Mouse (Mus musculus) midbrain, postnatal 0 days (tissue): ENCODE data around the gene Pnkp. TPM values are rescaled to one million over a fixed set of nuclear protein-coding genes. Genes with fewer than 3 reads are reported as not detected.

Experiments used
- ATAC-seq: fragments of 200-750 bp; cut with Nextera tagmentation; 2 replicates; pipeline ENCODE4 v1.8.0; 2017; ENCODE audit warnings: moderate number of reproducible peaks, mild to moderate bottlenecking, moderate TSS enrichment, moderate library complexity; ENCODE audit not compliant: low FRiP score
- DNase-seq: peaks from one replicate; pipeline ENCODE4 v3.0.0-alpha.2; 2015; ENCODE audit warnings: low spot score
- H3K27ac ChIP-seq: fragments of 300-500 bp; sonication (generic); 2 replicates; pipeline ENCODE4 v1.5.1; 2014; ENCODE audit warnings: low read depth, mild to moderate bottlenecking, low read length, mixed read lengths
- H3K27me3 ChIP-seq: fragments of 300-500 bp; sonication (generic); 2 replicates; pipeline ENCODE4 v1.6.1; 2014; ENCODE audit warnings: low read length, control low read depth, mixed read lengths; ENCODE audit not compliant: insufficient read depth
- H3K36me3 ChIP-seq: fragments of 300-500 bp; sonication (generic); 2 replicates; pipeline ENCODE4 v1.6.1; 2014; ENCODE audit warnings: low read length, control low read depth, mixed read lengths; ENCODE audit not compliant: insufficient read depth
- H3K4me1 ChIP-seq: fragments of 300-500 bp; sonication (generic); 2 replicates; pipeline ENCODE4 v1.6.1; 2014; ENCODE audit warnings: mild to moderate bottlenecking, control low read depth, antibody characterized with exemption, low read length, mixed read lengths; ENCODE audit not compliant: insufficient read depth
- H3K4me2 ChIP-seq: fragments of 300-500 bp; sonication (generic); 2 replicates; pipeline ENCODE4 v1.6.1; 2014; ENCODE audit warnings: low read depth, mild to moderate bottlenecking, low read length, mixed read lengths; ENCODE audit not compliant: poor library complexity, severe bottlenecking
- H3K4me3 ChIP-seq: fragments of 300-500 bp; sonication (generic); 2 replicates; pipeline ENCODE4 v1.5.1; 2014; ENCODE audit warnings: low read depth, mild to moderate bottlenecking, low read length, moderate library complexity
- H3K9ac ChIP-seq: fragments of 300-500 bp; sonication (generic); replicated peaks from 2 replicates; pipeline ENCODE4 v1.6.1; 2014; ENCODE audit warnings: mild to moderate bottlenecking, low read length, moderate library complexity, mixed read lengths; ENCODE audit not compliant: poor library complexity, severe bottlenecking
- H3K9me3 ChIP-seq: fragments of 300-500 bp; sonication (generic); 2 replicates; pipeline ENCODE4 v1.6.1; 2016; ENCODE audit warnings: low read length, control low read depth
- CTCF ChIP-seq: IDR thresholded peaks from 2 replicates; pipeline ENCODE4 v1.5.1; 2016; ENCODE audit warnings: antibody characterized with exemption, mild to moderate bottlenecking
- WGBS: fragments of 180-500 bp; shearing (Covaris S2); extraction: QIAGEN DNeasy Blood & Tissue Kit; methylation state at CpG from one replicate; pipeline ENCODE4 v1.1.7; 2014; 5-methylcytosine and 5-hydroxymethylcytosine counted together
- polyA plus RNA-seq: library from polyadenylated mRNA; unstranded; fragments of >200 nt; fragmentation: Nextera tagmentation; extraction: Ambion mirVana; gene quantifications from 2 replicates; pipeline ENCODE4 v1.2.1, GENCODE M21; 2015
- total RNA-seq: library from RNA; depleted of rRNA; stranded (reverse); fragments of >200 nt; gene quantifications from 2 replicates; pipeline ENCODE4 v1.2.3, GENCODE M21; 2014

Pnkp gene
- total and polyA plus RNA-seq, 2 experiments from 2014 or later: 31.2 to 32.4 TPM

- no peak for TF ChIP-seq CTCF
- Histone ChIP-seq H3K4me1 (peaks cover 18% of the 10 kb centered on the region), H3K4me2 (no peak overlapping the region), H3K27me3 (no peaks in the 10 kb centered on the region), H3K27ac (no peak overlapping the region), H3K9me3 (no peaks in the 10 kb centered on the region), H3K4me3 (no peak overlapping the region), H3K36me3 (no peaks in the 10 kb centered on the region), H3K9ac (no peak overlapping the region)
- 92% methylated on average over 3 of the region's 3 CpGs for WGBS
- ATAC-seq (no peak), DNase-seq (no peak)
Measured at GRCm38 (mm10) chr7:44813985-44814384, 43.0 kb upstream of the Pnkp start.

- WGBS: 97% methylated on average over 4 of the region's 4 CpGs
- DNase-seq: no peak
- ATAC-seq: no peak
- Histone ChIP-seq H3K27me3 (no peaks in the 10 kb centered on the region), H3K4me2 (no peak overlapping the region), H3K36me3 (no peaks in the 10 kb centered on the region), H3K27ac (no peak overlapping the region), H3K4me3 (no peak overlapping the region), H3K4me1 (peaks cover 18% of the 10 kb centered on the region), H3K9ac (no peak overlapping the region), H3K9me3 (no peaks in the 10 kb centered on the region)
- TF ChIP-seq CTCF: no peak
Measured at GRCm38 (mm10) chr7:44814423-44814822, 42.5 kb upstream of the Pnkp start.

- no peaks in the 10 kb centered on the region for H3K36me3 ChIP-seq
- TF ChIP-seq CTCF: no peak
- H3K9me3 ChIP-seq: no peaks in the 10 kb centered on the region
- DNase-seq: no peak
- peak overlapping the region; percentile 79 for H3K4me2 ChIP-seq
- peaks cover 18% of the 10 kb centered on the region for H3K4me1 ChIP-seq
- 29% methylated on average over 14 of the region's 14 CpGs for WGBS
- peak overlapping the region; percentile 78 for H3K4me3 ChIP-seq
- H3K27me3 ChIP-seq: no peaks in the 10 kb centered on the region
- peak overlapping the region; percentile 47; the same call in 1 of the 2 replicates for H3K27ac ChIP-seq
- ATAC-seq: no peak
- no peak overlapping the region for H3K9ac ChIP-seq
Measured at GRCm38 (mm10) chr7:44814952-44815553, 41.9 kb upstream of the Pnkp start.

GRCm38 (mm10) chr7:44815721-44816469, 41.0 kb upstream of the Pnkp start, which contains the start of the genes Nup62 and Il4i1:
Gene Nup62, plus strand, starts transcription at chr7:44816088.
Gene Il4i1, plus strand, starts transcription at chr7:44816387.
- WGBS: under 1% methylated on average over 58 of the region's 62 CpGs

GRCm38 (mm10) chr7:44816470-44817021, 40.4 kb upstream of the Pnkp start, which contains the start of gene Atf5:
Gene Atf5, minus strand, starts transcription at chr7:44816658.
- Histone ChIP-seq H3K9ac (peak within 1 kb of the TSS; percentile 86), H3K36me3 (no peaks in the 10 kb centered on the region), H3K9me3 (no peaks in the 10 kb centered on the region), H3K27me3 (no peaks in the 10 kb centered on the region), H3K4me2 (peak within 1 kb of the TSS; percentile 79), H3K4me1 (peaks cover 18% of the 10 kb centered on the region), H3K4me3 (peak within 1 kb of the TSS; percentile 78), H3K27ac (peak within 1 kb of the TSS; percentile 87)
- TF ChIP-seq CTCF: no peak
- ATAC-seq: peak; percentile 53
- peak; percentile 54 for DNase-seq
- WGBS: 1% methylated on average over 31 of the region's 57 CpGs

More at GRCm38 (mm10) chr7:44815721-44816469, 41.0 kb upstream of the Pnkp start, which contains the start of the genes Nup62 and Il4i1:
- Histone ChIP-seq H3K27ac (peak within 1 kb of the TSS; percentile 87), H3K9me3 (no peaks in the 10 kb centered on the region), H3K4me3 (peak within 1 kb of the TSS; percentile 78), H3K4me1 (peaks cover 18% of the 10 kb centered on the region), H3K4me2 (peak within 1 kb of the TSS; percentile 79), H3K9ac (peak within 1 kb of the TSS; percentile 86), H3K27me3 (no peaks in the 10 kb centered on the region), H3K36me3 (no peaks in the 10 kb centered on the region)
- DNase-seq (peak; percentile 99), ATAC-seq (peak; percentile 90)
- no peak; the same call in 1 of the 2 replicates for TF ChIP-seq CTCF
